Mouse (Mus musculus) midbrain, embryonic 14.5 days (tissue): ENCODE results near the gene Ikzf2. TPM values are rescaled to one million over a fixed set of nuclear protein-coding genes. Genes with fewer than 3 reads are reported as not detected.

ENCODE experiments used
- ATAC-seq: fragments of 200-750 bp; cut with Nextera tagmentation; 2 replicates; pipeline ENCODE4 v1.8.0; 2017; ENCODE audit warnings: moderate number of reproducible peaks, moderate library complexity; ENCODE audit not compliant: low FRiP score, low TSS enrichment
- DNase-seq: peaks from one replicate; pipeline ENCODE4 v3.0.0-alpha.2; 2015
- H3K27ac ChIP-seq: fragments of 300-500 bp; sonication (generic); replicated peaks from 2 replicates; pipeline ENCODE4 v1.5.1; 2014; ENCODE audit warnings: mild to moderate bottlenecking, low read depth, low read length, moderate library complexity
- H3K27me3 ChIP-seq: fragments of 300-500 bp; sonication (generic); 2 replicates; pipeline ENCODE4 v1.6.1; 2014; ENCODE audit warnings: low read length, control low read depth, mixed read lengths; ENCODE audit not compliant: control insufficient read depth, insufficient read depth
- H3K36me3 ChIP-seq: fragments of 300-500 bp; sonication (generic); 2 replicates; pipeline ENCODE4 v1.6.1; 2014; ENCODE audit warnings: low read length, control low read depth; ENCODE audit not compliant: control insufficient read depth, insufficient read depth
- H3K4me1 ChIP-seq: fragments of 300-500 bp; sonication (generic); 2 replicates; pipeline ENCODE4 v1.6.1; 2014; ENCODE audit warnings: mild to moderate bottlenecking, antibody characterized with exemption, low read length, control low read depth; ENCODE audit not compliant: control insufficient read depth, insufficient read depth
- H3K4me2 ChIP-seq: fragments of 300-500 bp; sonication (generic); 2 replicates; pipeline ENCODE4 v1.6.1; 2014; ENCODE audit warnings: mild to moderate bottlenecking, low read length, moderate library complexity
- H3K4me3 ChIP-seq: fragments of 300-500 bp; sonication (generic); replicated peaks from 2 replicates; pipeline ENCODE4 v1.5.1; 2014; ENCODE audit warnings: low read depth, low read length
- H3K9ac ChIP-seq: fragments of 300-500 bp; sonication (generic); replicated peaks from 2 replicates; pipeline ENCODE4 v1.6.1; 2014; ENCODE audit warnings: mild to moderate bottlenecking, low read length, moderate library complexity
- H3K9me3 ChIP-seq: fragments of 300-500 bp; sonication (generic); 2 replicates; pipeline ENCODE4 v1.6.1; 2016; ENCODE audit warnings: low read length, control low read depth, mixed read lengths; ENCODE audit not compliant: control insufficient read depth
- WGBS: fragments of 180-500 bp; shearing (Covaris S2); extraction: QIAGEN DNeasy Blood & Tissue Kit; methylation state at CpG from one replicate; pipeline ENCODE4 v1.1.7; 2014; 5-methylcytosine and 5-hydroxymethylcytosine counted together
- polyA plus RNA-seq: library from polyadenylated mRNA; unstranded; fragments of >200 nt; fragmentation: Nextera tagmentation; extraction: Ambion mirVana; gene quantifications from 2 replicates; pipeline ENCODE4 v1.2.1, GENCODE M21; 2014

Ikzf2 gene
- polyA plus RNA-seq, 1 experiment from 2014 or later = 4.5 TPM

- no peak overlapping the region for H3K27ac ChIP-seq
- no peak overlapping the region for H3K4me3 ChIP-seq
- no peak for ATAC-seq
- WGBS = 89% methylated on average over 6 of the region's 6 CpGs
- no peaks in the 10 kb centered on the region for H3K4me1 ChIP-seq
- no peaks in the 10 kb centered on the region for H3K36me3 ChIP-seq
- H3K9me3 ChIP-seq = no peaks in the 10 kb centered on the region
- no peak for DNase-seq
- no peak overlapping the region for H3K4me2 ChIP-seq
- no peaks in the 10 kb centered on the region for H3K27me3 ChIP-seq
- no peak overlapping the region for H3K9ac ChIP-seq
Measured at GRCm38 (mm10) chr1:69630508-69630907, 56.5 kb downstream of the Ikzf2 start.

- no peaks in the 10 kb centered on the region for H3K9me3 ChIP-seq
- ATAC-seq = no peak
- H3K27ac ChIP-seq = no peak overlapping the region
- no peak overlapping the region for H3K4me3 ChIP-seq
- no peak overlapping the region for H3K9ac ChIP-seq
- no peaks in the 10 kb centered on the region for H3K27me3 ChIP-seq
- no peaks in the 10 kb centered on the region for H3K4me1 ChIP-seq
- no peak overlapping the region for H3K4me2 ChIP-seq
- no peaks in the 10 kb centered on the region for H3K36me3 ChIP-seq
- WGBS = 85% methylated on average over 8 of the region's 8 CpGs
- no peak for DNase-seq
Measured at GRCm38 (mm10) chr1:69629513-69629912, 57.5 kb downstream of the Ikzf2 start.

DNA sequence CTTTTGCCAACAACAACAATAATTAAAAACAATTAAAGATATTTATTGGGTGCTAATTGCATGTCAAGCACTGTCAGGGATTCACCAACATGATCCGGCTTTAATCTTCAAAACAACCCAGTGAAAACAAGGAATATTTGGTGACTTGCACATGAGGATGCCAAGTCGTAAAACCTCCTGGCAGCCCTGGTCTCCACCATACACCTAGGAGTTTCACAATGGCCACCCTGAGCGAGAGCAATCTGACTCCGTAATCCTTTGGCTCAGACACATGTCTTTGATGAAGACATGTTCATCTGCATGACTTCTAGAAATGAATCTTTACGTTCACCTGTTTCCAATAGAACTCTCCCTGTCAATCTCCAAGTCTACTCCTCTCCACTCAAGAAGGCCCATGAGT lies 75.0 kb downstream of the Ikzf2 start:
- 93% methylated on average over 5 of the region's 5 CpGs for WGBS
- no peak for ATAC-seq

DNA sequence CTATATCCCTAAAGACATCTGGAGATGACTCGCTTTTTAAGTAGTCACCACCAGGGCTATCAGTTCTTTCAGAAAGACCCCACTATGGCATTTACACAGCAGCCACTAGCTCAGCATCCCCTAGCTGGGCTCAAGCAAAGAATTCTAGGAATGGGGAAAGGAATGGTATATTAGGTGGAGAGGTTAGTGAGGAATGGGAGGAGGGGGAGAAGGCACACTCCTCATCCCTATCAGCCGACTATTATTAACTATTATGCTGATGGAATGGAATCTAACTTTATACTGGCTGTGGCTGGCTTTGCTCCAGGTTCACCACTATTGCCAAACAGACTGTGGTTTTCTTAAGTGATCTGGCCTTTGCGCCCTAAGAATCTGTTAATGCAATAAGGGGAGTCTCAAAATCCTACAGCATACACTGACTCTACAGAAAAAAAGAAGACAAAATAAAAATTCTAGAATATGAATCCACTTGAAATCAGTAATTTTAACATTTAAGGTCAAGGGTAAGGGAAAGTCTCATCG lies 75.8 kb downstream of the Ikzf2 start:
- DNase-seq = no peak
- Histone ChIP-seq H3K27ac (no peak overlapping the region), H3K9ac (no peak overlapping the region), H3K4me1 (no peaks in the 10 kb centered on the region), H3K9me3 (no peaks in the 10 kb centered on the region), H3K4me3 (no peak overlapping the region), H3K36me3 (no peaks in the 10 kb centered on the region), H3K4me2 (no peak overlapping the region), H3K27me3 (no peaks in the 10 kb centered on the region)
- WGBS = 93% methylated on average over 4 of the region's 4 CpGs
- ATAC-seq = no peak

More for the DNA sequence above, 75.0 kb downstream of the Ikzf2 start:
- Histone ChIP-seq H3K27ac (no peak overlapping the region), H3K36me3 (no peaks in the 10 kb centered on the region), H3K4me2 (no peak overlapping the region), H3K9ac (no peak overlapping the region), H3K4me3 (no peak overlapping the region), H3K4me1 (no peaks in the 10 kb centered on the region), H3K27me3 (no peaks in the 10 kb centered on the region), H3K9me3 (no peaks in the 10 kb centered on the region)
- DNase-seq = no peak

- DNase-seq = no peak
- no peak overlapping the region for H3K4me3 ChIP-seq
- no peak overlapping the region for H3K4me2 ChIP-seq
- H3K36me3 ChIP-seq = no peaks in the 10 kb centered on the region
- H3K27me3 ChIP-seq = no peaks in the 10 kb centered on the region
- 82% methylated on average over 7 of the region's 7 CpGs for WGBS
- no peak for ATAC-seq
- no peak overlapping the region for H3K27ac ChIP-seq
- no peak overlapping the region for H3K9ac ChIP-seq
- H3K4me1 ChIP-seq = no peaks in the 10 kb centered on the region
- H3K9me3 ChIP-seq = no peaks in the 10 kb centered on the region
Measured at GRCm38 (mm10) chr1:69610791-69611190, 76.3 kb downstream of the Ikzf2 start.

DNA sequence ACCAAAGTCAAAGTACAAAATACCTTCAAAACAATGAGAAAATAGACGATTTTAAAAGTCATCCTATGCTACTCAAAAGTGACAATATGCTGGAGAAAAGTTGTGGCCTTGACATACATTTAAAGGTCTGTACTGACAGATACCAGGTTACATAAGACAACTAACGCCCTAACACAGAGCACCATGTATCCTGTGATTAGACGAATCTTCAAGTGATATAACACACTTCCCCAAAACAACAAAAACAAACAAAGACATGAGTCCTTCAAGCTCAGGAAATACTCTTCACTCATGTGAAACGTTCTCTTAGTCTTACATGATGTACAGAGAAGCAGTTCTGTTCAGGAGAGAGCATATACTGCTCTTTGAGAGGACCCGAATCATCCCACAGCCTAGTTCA lies 78.2 kb downstream of the Ikzf2 start:
- H3K27me3 ChIP-seq = no peaks in the 10 kb centered on the region
- H3K27ac ChIP-seq = no peak overlapping the region
- DNase-seq = no peak
- no peak overlapping the region for H3K4me2 ChIP-seq
- no peak overlapping the region for H3K4me3 ChIP-seq
- H3K9me3 ChIP-seq = no peaks in the 10 kb centered on the region
- H3K36me3 ChIP-seq = no peaks in the 10 kb centered on the region
- no peak overlapping the region for H3K9ac ChIP-seq
- 86% methylated on average over 5 of the region's 5 CpGs for WGBS
- H3K4me1 ChIP-seq = no peaks in the 10 kb centered on the region
- ATAC-seq = no peak

GRCm38 (mm10) chr1:69606844-69607243 lies 80.2 kb downstream of the Ikzf2 start:
- DNase-seq (no peak), ATAC-seq (no peak)
- 86% methylated on average over 1 of the region's 1 CpGs for WGBS
- H3K9ac ChIP-seq = no peak overlapping the region
- no peaks in the 10 kb centered on the region for H3K36me3 ChIP-seq
- no peaks in the 10 kb centered on the region for H3K9me3 ChIP-seq
- no peak overlapping the region for H3K4me3 ChIP-seq
- H3K27ac ChIP-seq = no peak overlapping the region
- H3K27me3 ChIP-seq = no peaks in the 10 kb centered on the region
- no peak overlapping the region for H3K4me2 ChIP-seq
- H3K4me1 ChIP-seq = no peaks in the 10 kb centered on the region

- DNase-seq (peak; percentile 58), ATAC-seq (no peak)
- Histone ChIP-seq H3K4me3 (no peak overlapping the region), H3K4me1 (no peaks in the 10 kb centered on the region), H3K27me3 (no peaks in the 10 kb centered on the region), H3K9ac (no peak overlapping the region), H3K9me3 (no peaks in the 10 kb centered on the region), H3K4me2 (no peak overlapping the region), H3K36me3 (no peaks in the 10 kb centered on the region), H3K27ac (no peak overlapping the region)
- WGBS = 46% methylated on average over 3 of the region's 3 CpGs
Measured at GRCm38 (mm10) chr1:69604213-69604612, 82.8 kb downstream of the Ikzf2 start.

DNA sequence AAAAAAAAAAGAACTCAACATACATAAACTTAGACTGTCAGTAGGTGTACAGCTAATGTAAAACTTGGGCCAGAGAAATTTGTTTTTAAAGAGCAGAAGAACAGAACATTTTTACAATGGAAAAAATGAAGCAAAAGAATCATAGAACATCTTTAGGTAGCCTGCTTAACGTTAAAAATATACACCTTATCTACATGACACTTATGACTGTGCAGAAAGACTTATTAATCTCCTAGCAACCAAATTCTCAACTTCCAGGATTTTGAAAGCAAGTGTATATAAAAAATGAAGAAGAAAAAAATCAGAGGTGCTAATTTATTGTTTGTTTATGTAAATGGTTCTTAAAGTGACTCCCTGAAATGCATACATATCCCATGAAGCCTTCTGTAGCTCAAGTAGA lies 86.1 kb downstream of the Ikzf2 start:
- H3K4me3 ChIP-seq = no peak overlapping the region
- H3K9me3 ChIP-seq = no peaks in the 10 kb centered on the region
- no peaks in the 10 kb centered on the region for H3K27me3 ChIP-seq
- no peak overlapping the region for H3K27ac ChIP-seq
- no peak overlapping the region for H3K9ac ChIP-seq
- DNase-seq (no peak), ATAC-seq (no peak)
- WGBS = 87% methylated on average over 1 of the region's 1 CpGs
- H3K4me1 ChIP-seq = no peaks in the 10 kb centered on the region
- no peaks in the 10 kb centered on the region for H3K36me3 ChIP-seq
- no peak overlapping the region for H3K4me2 ChIP-seq
